Mouse (Mus musculus) right cerebral cortex, postnatal 36 days (tissue): ENCODE results near the gene Stn1.
"Not testable (repeated sequence)": the region's sequence is repeated elsewhere in the genome, so short reads cannot be mapped to it uniquely, and the experiment has no call there.

Source experiments
- DNase-seq, 2 experiments: peaks; one replicate each; pipeline ENCODE4 v3.0.0; 2022; ENCODE audit warnings: low spot score in 2 of 2, mixed read lengths in 1 of 2

Gene Stn1

DNA sequence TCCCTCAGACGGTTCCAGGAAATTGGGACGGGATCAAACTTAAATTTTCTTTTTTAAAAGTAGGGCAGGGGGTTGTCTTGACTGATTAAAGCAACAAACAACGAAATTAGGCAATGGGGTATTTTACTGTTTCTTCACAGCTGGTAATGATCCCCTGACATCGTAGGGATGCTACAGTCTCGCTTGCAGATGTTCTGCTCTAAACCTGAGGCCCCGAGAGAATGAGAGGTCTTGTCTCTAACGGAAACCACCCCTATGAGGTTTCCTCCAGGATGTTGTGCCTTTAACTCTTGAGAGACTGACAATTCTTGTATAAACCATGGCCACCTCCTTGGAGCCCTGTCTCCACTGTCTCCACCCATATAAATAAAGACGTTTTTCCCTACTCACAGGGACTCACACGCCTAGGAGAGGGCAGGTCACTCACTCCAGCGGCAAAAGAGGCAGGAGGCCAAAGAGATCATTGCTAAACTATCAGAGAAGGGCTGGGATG is at the start of gene Stn1:
TSS of gene Stn1 (minus strand) at position 208 of the 493 bp plus-strand sequence.
- DNase-seq, result no peak

DNA sequence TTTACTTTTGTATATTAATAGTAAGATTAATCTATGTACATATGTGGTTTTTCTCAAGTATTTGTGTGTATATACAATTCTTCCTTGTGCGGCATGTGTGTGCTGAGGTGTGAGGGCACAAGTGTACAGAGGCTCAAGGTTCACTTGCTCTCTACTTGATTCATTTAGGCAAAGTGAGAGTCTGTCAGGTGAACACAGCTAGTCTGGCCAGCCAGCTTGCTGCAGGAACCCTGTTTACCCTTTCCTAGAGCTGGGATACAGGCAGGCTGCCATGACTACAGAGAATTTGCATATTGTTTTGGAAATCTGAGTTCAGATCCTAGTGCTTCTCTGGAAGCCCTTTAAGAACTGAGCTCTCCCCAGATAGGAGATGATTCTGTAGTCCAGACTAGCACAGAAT is 49.7 kb upstream of the Stn1 start:
- no peak for DNase-seq

DNA sequence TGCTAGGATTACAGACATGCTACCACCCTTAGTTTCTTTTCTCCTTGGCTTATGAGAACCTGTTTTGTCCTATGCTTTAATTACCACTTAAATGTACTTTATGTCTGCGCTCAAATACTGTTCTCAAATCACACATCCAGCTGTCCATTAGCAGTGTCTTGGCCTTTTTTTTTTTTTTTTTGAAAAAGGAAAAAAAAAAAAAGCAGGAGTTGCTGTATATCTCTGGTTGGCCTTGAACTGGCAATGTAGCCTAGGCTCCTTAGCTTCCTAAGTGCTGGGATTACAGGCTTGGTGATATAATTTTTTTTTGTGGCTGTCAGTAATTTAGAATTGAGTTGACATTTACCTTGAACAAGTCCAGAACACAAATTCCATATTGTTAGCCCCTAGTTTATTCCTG is 48.5 kb upstream of the Stn1 start:
- no peak for DNase-seq

DNA sequence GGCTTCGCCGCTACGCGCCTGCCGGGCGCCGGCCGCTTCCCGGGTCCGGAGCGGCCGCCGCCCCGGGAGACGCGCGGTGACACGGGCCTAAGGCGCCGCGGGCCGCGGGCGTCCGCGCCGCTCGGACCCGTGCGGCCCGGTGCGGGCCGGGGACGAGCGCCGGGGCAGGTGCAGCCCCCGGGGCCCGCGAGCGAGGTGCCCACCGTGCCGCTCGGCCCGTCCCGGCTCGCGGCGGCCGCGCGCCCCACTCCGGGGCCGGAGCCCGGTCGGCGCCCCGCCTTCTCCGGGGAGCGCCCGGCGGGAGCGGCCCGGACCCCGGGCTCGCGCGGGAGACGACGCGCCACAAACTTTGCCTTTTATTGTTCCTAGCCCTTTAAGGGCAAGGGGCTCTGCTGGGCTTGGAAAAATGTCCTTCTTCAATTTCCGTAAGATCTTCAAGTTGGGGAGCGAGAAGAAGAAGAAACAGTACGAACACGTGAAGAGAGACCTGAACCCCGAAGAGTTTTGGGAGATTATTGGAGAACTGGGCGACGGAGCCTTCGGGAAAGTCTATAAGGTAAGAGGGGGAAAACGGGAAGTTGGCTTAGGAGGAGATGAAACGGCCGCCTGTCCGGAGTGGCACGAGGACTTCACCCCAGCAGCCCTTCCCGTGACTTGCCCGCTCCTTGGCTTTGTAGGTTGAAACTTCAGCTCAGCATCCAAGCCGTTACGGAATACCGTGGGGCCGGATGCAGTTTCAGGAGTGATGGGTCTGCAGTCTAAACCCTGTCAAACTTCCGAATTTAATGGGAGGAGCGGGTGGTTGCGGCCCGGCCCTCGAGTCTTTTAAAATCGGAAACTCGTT is 42.7 kb upstream of the Stn1 start:
- DNase-seq, result no peak

DNA sequence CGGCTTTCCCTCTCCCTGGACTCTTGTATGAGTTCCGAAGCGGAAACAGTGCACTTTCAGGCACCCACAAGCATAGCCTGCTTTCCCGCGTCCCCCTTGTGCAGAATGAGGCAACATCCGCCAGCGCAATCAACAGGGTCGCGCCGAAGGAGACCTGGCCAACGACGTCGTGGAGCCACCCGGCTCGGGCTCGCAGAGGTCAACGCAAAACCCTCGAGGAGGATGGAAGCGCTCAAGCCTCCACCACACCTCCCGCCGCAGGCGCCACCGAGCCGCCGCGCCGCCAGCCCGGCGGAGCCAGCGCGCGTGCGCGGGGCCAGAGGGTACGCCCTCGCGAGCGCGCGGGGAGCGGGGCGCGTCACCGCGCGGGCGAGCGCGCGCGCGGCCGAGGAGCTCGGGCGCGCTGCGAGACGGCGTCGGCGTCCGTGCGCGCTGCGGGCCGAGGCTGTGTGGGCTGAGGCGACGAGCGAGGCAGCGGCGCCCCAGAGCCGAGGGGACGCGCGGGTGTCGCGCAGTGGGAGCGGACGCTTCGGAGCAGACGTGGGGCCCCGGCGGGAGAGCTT is 42.0 kb upstream of the Stn1 start, which contains the start of gene Slk:
TSS of gene Slk (plus strand) at position 454 of the 563 bp plus-strand sequence.
- peak; percentile 58 to 71 for DNase-seq

DNA sequence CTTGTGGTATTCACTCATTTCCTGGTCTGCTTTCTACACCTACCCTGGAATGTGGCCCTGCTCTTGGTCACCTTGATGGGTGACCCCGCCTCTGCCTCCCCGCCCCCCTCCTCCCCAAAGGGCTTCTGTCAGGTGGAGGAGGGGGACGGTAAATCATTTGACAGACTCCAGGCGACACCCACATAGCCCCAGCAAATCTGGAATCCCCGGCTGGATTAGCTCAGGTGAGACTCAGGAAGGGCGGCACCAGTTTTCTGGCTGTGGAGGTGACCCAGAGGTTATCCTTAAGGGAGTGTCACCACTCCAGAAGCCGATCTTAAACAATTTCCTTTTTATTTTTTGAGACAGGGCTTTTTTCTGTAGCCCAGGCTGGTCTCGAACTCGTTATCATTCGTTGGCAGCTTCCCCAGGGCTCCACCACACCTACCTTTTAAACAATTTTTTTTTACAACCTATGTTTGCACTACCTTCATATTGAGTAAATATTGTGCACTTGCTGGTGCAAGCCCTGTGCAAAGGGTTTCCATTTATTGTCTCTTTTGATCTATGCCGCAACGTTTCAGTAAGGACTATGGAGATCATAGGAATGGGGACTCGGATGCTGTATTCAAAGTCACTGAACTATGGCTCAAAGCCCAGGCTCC is 41.4 kb upstream of the Stn1 start:
- DNase-seq, result no peak

DNA sequence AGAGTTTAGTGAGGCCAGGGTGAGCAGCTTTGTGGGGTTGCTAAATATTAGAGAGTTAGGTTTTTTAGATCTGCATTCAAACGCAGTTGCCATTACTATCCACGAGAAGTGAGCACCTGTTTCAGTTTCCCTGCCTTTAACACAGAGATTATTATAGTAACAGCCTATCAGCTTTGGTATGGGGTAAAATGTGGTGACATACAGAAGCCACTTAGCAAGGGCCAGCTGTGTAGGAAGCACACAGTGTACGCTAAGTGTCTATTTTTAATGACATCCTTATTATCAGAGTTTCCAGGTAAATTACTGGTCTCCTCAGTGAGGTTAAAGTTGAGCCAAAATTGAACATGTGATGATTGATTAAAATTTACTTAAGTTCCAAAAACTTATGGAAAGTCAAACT is 36.4 kb upstream of the Stn1 start:
- DNase-seq, result no peak

DNA sequence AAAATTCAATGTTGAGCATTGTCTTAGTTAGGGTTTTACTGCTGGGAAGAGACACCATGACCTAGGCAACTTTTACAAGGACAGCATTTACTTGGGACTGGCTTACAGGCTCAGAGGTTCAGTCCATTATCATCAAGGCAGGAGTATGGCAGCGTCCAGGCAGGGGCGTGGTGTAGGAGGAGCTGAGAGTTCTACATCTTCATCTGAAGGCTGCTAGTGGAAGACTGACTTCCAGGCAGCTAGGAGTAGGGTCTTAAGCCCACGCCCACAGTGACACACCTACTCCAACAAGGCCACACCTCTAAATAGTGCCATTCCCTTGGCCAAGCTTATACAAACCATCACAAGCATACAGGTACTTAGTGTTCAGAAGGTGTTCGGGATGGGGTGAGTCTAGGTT is 34.7 kb upstream of the Stn1 start:
- DNase-seq, result not testable (repeated sequence)

DNA sequence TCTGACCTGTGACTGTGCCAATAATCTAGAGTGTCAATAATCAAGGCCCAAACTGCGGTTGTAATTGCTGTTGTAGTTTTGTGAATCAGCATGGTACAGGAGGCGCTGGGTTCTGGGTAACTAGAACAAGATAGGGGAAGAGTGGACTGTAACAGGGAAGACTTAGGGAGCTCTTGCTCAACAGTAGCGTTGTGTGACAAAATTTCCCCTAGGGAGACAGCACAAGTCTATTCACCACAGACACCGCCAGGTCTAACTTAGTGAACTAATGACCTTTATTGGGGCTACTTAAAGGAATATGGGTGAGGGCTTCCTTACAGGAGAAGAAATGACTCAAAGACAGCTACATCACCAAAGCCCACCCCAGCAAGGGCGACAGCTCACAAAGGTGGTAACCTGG is 32.7 kb upstream of the Stn1 start:
- no peak for DNase-seq

DNA sequence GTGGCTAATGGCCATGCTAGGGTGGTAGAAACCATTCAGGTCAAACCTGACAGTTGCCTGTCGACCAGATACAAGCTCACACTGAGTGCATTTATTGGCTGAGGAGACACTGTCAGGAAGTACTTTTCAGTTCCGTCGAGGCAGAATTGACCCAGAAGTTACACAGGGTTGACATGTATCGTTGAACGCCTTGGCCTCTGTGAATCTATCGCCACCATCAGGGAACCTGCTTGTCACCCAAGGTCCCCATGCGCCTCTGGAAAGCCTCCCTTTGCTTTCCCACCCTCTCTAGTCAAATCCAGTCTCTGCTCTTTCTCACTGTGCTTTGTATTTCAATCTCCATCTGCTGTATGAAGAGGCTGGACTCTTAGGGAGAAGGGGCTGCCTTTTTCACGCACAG is 28.7 kb upstream of the Stn1 start:
- DNase-seq, result no peak

DNA sequence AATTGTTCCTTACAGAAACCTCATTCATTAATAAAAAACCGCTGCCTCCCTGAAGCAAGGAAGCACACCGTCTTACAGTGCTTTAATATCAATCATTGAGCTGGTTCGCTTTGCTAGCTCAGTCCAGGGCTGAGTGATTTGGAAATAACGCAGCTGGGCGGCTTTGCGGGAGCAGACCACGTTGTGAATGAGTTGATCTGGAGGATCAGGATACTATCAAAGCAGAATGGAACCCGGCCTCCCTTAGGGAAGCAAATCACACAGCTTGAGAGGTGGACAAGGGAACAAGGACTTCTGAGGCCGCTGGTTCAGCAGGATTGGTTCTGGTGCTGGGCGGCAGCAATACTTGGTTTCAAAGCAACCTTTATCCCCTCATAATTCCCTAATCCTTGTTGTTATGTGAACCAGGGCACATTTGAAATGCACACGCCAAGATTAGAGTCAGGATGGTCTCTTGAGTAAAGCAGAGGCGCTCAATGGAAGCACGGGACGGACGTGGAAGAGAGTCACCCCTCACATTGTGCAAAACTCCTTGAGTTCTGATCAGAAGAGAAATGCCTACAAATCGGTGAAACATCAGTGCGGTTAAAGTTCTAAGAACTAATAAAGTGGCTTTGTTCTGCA is 27.8 kb upstream of the Stn1 start:
- no peak for DNase-seq

DNA sequence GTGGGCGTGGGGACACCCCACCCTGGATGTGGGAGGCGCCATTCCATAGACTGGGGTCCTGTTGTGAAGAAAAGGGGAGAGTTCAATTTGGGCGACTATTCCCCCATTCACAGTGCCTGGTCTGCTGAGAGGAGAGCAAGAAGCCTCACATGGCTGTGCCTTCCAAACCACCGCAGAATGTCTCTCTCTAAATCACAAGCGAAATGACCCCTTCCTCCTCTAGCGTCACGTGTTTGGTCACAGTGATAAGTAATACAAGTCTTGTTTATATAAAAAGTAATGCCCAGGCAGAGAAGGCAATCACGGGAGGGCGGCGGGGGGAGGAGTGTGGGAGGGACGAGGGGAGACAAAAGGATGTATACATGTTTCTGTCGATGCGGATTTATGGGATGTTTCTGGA is 26.4 kb upstream of the Stn1 start:
- no peak for DNase-seq

DNA sequence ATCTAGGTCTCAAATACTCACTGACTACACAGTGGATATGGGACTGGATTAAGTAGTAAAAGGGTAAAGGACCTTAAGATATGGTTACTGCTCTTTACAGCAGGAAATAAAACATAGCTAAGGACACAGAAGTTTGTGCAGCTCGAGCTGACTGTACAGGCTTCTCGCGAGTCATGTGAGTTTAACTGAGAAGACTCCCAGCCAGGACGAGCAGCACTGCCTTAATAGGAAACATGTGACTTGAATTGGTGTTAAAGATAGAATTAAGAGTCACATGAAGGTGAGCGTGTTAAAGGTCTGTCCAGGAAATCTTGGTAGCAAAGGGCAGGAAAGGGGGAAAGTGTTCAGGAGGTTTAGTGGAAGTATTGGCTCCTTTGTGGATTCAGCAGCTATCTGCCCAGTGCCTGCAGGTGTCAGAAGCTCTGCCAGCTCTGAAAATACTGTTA is 24.7 kb upstream of the Stn1 start:
- no peak for DNase-seq

DNA sequence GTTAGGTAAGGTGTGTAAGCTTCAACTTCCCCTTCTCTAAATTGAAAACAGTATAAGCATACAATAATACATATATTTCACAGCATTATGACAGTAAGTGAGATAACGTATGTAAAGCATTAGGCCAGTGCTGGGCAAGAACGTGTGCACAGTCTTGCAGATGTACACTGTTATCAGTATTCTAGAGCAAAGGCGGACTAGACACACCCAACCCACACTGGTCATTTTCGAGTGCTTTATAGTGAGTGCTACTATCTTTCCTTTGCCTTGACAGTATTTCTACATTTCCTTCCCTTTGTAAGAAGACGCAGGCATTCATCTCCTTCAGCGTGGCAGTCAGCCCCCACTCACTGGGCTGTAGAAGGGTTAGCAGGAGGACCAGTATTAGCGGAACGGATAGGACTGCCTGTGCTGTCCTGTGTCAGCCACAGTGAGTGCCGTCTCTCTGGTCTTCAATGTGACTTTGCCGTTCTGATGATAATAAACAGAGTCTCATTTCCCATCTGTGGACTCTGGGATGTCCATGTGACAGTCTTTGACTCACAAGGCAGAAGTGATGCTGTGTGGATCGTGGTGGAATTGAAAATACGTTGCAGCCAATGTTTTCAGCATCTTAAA is 23.3 kb upstream of the Stn1 start:
- no peak for DNase-seq

DNA sequence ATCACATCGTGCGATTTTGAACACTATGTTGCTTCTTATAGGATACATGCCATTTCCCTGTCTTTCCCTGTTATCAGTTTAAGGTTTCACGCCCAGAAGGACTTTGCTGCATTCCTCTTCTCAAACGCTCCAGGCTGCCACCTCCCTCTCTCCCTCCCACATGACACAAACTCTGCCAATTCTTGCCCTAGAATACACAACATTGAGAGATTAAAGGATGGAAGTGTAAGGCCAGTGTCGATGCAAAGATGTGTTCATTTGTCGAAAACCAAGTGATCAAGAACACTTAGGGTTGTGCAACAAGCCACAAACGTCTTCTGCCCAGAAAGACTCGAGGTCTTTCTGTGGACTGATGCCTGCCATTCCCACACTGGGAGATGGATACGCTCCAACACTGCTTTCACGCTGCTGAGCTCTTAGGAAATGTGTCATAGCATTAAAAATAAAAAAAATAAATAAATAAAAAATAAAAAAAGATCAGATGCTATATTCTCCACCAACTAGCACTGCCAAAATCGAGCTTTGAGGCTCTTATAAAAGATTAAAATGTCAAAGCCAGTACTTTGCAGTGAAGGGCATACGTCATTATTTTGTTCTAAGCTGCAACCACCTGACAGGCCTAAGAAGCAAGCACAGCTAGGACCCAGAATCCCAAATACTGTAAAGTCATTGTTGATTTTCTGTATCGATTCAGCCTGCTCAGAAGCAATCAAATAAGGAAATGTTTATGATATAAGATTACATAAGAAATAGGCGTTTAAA is 22.6 kb upstream of the Stn1 start:
- no peak for DNase-seq

DNA sequence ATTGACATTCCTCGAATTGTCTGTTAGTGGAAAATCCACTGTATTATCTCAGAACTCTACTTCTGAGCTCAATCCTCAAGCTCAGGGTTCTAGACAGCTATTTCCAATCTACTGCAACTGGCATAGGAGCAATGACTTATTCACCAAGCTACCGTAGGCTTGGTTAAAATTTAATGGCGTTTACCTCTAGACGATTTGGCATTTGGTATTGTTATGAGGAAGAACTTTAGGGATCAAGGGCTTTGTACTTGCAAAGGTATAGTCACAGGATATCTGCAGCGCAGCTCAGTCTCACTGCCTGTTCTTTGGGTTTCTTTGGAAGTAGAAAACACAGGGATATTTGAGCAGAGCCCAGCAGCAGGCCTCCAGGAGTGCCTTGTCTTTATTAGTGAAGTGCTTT is 21.8 kb upstream of the Stn1 start:
- no peak for DNase-seq

DNA sequence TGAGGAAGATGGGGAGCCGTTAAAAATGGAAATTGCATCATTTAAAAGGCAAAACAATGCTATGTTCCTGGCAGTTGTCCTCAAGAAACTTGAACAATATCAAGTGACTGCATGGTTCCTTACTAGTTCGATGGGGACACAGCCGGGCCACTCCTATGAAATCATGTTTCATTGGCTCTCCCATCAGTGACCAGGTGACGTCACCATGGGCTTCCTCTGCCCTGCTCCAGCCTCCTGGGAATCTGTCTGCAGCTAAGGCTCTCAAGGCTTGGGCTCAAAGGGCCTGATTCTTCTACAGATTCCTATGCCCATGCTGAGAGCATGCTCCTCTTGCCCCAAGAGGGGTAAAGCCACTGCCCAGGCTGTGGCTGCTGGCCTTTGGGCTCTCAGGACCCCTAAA is 12.3 kb upstream of the Stn1 start:
- no peak for DNase-seq

DNA sequence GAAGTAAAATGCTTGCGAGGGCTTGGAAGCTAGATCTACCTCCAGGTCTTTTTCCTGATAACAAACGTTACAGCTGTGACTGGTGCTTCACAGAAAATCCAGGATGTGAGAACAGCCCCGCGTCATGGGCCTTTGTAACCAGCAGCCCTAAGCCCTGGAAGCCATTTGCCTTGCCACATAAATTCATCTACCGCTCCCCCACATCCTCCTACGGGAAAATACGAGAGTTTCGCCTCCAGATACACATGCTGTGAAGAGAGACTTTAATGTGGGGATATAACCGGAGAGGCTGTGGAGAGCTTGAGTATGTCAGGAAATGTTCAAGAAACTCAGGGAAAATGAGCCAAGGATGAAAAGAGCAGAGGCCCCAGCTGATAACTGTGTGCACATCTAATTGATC is 11.9 kb upstream of the Stn1 start:
- no peak for DNase-seq

DNA sequence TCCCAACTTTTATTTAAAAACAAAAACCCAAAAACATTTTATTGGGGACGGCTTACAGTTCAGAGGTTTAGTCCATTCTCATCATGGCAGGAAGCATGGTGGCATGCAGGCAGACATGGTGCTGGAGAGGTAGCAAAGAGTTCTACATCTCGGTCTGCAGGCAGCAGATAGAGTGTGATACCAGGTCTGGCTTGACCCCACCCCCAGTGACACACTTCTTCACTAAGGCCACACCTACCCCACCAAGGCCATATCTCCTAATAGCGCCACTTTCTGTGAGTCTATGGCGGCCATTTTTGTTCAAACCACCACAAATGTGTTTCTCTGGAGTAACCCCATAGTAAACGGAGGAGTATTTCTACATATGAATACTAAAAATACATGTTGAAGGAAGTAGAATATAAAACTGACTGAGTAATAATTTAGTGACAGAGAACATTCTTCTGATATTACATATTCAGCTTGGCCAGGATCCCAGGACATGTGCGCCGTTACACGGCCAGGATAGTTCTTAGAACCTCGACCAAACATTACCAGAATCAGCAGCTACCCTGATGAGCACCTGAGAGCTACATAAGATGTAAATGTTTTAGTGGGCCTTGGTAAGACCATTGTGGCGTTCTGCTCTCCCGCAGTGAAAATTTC is 11.2 kb upstream of the Stn1 start:
- DNase-seq, result no peak

DNA sequence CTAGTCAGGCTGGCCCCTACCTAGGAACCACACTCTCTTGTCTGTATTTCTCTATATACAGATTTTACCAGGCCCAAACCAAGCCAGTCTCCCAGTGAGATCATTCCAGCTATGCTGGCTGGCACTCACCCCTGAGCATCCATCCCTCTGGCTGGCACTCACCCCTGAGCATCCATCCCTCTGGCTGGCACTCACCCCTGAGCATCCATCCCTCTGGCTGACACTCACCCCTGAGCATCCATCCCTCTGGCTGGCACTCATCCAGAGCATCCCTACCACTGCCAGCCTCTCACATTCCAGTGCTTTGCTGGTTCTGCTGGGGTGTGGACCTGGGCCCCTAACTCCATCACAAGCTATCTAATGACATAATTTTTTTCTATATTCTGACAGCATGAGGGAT is 8.2 kb upstream of the Stn1 start:
- no peak for DNase-seq

DNA sequence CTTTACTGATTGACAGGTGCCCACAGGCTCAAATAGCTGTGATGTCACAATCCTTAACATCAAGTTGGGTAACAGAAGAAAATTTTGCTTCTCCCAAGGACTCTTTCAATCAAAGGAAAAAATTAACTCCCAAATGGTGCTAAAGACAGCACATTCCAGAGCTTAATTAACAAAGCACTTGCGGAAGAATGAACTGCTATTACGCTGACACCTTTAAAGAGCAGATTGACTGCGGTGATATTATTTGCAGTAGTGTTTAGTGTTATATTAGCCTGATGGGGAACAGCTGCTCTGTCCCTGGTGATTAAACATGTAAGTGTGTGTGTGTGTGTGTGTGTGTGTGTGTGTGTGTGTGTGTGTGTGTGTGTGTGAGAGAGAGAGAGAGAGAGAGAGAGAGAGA is 7.7 kb upstream of the Stn1 start:
- DNase-seq, result no peak
